Mouse (Mus musculus) liver, postnatal 0 days (tissue): Measurements from ENCODE around the gene Tln2.
"Not testable (repeated sequence)": the region's sequence is repeated elsewhere in the genome, so short reads cannot be mapped to it uniquely, and the experiment has no call there.

Experiments
- CTCF ChIP-seq: sonication (generic); IDR thresholded peaks from 2 replicates; pipeline ENCODE4 v1.5.1; 2016; ENCODE audit warnings: antibody characterized with exemption, low read depth
- EP300 ChIP-seq: IDR thresholded peaks from 2 replicates; pipeline ENCODE4 v1.6.1; 2016; ENCODE audit warnings: antibody characterized with exemption, low read depth, mild to moderate bottlenecking

DNA sequence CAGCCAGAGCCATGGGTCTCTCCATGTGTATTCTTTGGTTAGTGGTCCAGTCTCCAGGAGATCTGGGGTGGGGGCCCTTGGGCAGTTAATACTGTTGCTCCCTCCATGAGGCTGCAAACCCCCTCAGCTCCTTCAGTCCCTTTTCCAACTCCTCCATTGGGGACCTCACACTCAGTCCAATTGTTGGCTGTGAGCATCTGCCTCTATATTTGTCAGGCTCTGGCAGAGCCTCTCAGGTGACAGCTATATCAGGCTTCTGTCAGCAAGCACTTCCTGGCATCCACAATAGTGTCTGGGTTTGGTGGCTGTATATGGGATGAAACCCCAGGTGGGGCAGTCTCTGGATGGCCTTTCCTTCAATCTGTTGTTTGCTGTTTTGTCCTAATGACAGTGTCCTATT is 279.2 kb downstream of the Tln2 start:
- TF ChIP-seq CTCF, EP300: not testable (repeated sequence)
